Mouse (Mus musculus) ES-E14 (cell line): ENCODE results near the gene Nup133.

ENCODE experiments used
- CHD2 ChIP-seq: IDR thresholded peaks from 2 replicates; pipeline ENCODE4 v1.6.1; 2014; ENCODE audit warnings: mild to moderate bottlenecking, low read depth, low read length, inconsistent platforms
- ZC3H11A ChIP-seq: IDR thresholded peaks from 2 replicates; pipeline ENCODE4 v1.6.1; 2012; ENCODE audit warnings: low read depth, mild to moderate bottlenecking, inconsistent platforms, low read length, borderline replicate concordance

GRCm38 (mm10) chr8:123961371-123961770 is 12.3 kb upstream of the Nup133 start:
- TF ChIP-seq CHD2 (no peak), ZC3H11A (no peak)
